Mouse (Mus musculus): Measurements from ENCODE around the gene Kcnj10. TPM values are rescaled to one million over a fixed set of nuclear protein-coding genes. Genes with fewer than 3 reads are reported as not detected.
A peak's percentile ranks its signal among the peaks of the same experiment; 100 is the strongest.

Kcnj10 gene
- polyA plus RNA-seq, 1 experiment from 2014 or later: 0.73 TPM

DNA sequence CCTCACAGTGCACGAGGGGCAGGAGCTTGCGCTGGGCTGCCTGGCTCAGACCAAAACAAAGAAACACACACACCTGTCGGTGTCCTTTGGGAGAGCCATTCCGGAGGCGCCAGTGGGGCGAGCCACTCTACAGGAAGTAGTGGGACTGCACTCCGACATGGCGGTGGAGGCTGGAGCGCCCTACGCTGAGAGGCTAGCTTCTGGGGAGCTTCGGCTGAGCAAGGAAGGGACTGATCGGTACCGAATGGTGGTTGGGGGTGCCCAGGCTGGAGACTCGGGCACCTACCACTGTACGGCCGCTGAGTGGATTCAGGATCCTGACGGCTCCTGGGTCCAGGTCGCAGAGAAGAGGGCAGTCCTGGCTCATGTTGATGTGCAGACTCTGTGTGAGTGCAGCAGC lies 23.6 kb upstream of the Kcnj10 start:
- H3K9ac ChIP-seq (ENCODE audit: low read depth, low read length): no peak overlapping the region
- peaks cover 14% of the 10 kb centered on the region for H3K4me1 ChIP-seq (replicated peaks; ENCODE audit: control insufficient read depth, insufficient read depth, low read length)
- H3K4me3 ChIP-seq (ENCODE audit: low read depth, low read length): no peak overlapping the region
- no peaks in the 10 kb centered on the region for H3K36me3 ChIP-seq (ENCODE audit: control insufficient read depth, insufficient read depth, low read length)
- H3K27ac ChIP-seq (ENCODE audit: low read depth, low read length): peak overlapping the region; percentile 7; the same call in 1 of the 2 replicates
- WGBS: 59% methylated on average over 18 of the region's 18 CpGs
- H3K4me2 ChIP-seq (replicated peaks; ENCODE audit: low read depth, low read length): no peak overlapping the region
- ATAC-seq (ENCODE audit: low FRiP score) (no peak), DNase-seq (ENCODE audit: low spot score) (no peak)
- H3K9me3 ChIP-seq (ENCODE audit: control insufficient read depth, low read length): no peaks in the 10 kb centered on the region
- no peaks in the 10 kb centered on the region for H3K27me3 ChIP-seq (ENCODE audit: control insufficient read depth, insufficient read depth, low read length)

DNA sequence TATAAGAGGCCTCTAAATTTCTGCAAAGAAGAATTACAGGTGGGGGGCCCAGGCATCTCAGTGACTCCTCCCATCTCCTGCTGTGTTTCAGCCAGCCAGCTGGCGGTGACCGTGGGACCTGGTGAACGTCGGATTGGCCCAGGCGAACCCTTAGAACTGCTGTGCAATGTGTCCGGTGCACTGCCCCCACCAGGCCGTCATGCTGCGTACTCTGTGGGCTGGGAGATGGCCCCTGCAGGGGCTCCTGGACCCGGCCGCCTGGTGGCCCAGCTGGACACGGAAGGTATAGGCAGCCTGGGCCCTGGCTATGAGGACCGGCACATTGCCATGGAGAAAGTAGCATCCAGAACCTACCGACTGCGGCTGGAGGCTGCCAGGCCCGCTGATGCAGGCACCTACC lies 23.1 kb upstream of the Kcnj10 start:
- WGBS: 60% methylated on average over 15 of the region's 15 CpGs
- Histone ChIP-seq H3K4me2 (replicated peaks; ENCODE audit: low read depth, low read length) (no peak overlapping the region), H3K27me3 (ENCODE audit: control insufficient read depth, insufficient read depth, low read length) (no peaks in the 10 kb centered on the region), H3K36me3 (ENCODE audit: control insufficient read depth, insufficient read depth, low read length) (no peaks in the 10 kb centered on the region), H3K27ac (ENCODE audit: low read depth, low read length) (0 out of 2 replicates have a peak overlapping the region, but pooled peaks have one; percentile 7), H3K4me3 (ENCODE audit: low read depth, low read length) (no peak overlapping the region), H3K9ac (ENCODE audit: low read depth, low read length) (no peak overlapping the region), H3K9me3 (ENCODE audit: control insufficient read depth, low read length) (no peaks in the 10 kb centered on the region), H3K4me1 (replicated peaks; ENCODE audit: control insufficient read depth, insufficient read depth, low read length) (peaks cover 14% of the 10 kb centered on the region)
- DNase-seq (ENCODE audit: low spot score) (no peak), ATAC-seq (ENCODE audit: low FRiP score) (no peak)

DNA sequence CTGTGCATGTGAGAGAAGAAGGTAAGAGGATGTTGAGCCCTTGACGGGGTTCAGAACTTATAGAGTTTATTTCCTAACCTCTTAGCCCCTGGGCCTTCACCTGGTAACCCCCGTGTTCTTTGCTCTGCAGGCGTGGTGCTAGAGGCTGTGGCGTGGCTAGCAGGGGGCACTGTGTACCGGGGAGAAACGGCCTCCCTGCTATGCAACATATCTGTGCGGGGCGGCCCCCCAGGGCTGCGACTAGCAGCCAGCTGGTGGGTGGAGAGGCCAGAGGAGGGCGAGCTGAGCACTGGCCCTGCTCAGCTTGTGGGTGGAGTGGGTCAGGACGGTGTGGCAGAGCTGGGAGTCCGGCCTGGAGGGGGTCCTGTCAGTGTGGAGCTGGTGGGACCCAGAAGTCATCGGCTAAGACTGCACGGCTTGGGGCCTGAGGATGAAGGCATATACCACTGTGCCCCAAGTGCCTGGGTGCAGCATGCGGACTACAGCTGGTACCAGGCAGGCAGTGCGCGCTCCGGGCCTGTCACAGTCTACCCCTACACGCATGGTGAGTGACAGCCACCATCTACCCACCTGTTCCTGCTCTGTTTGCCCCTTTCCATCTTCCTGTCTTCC lies 22.5 kb upstream of the Kcnj10 start:
- Histone ChIP-seq H3K9me3 (ENCODE audit: control insufficient read depth, low read length) (no peaks in the 10 kb centered on the region), H3K27me3 (ENCODE audit: control insufficient read depth, insufficient read depth, low read length) (no peaks in the 10 kb centered on the region), H3K9ac (ENCODE audit: low read depth, low read length) (no peak overlapping the region), H3K36me3 (ENCODE audit: control insufficient read depth, insufficient read depth, low read length) (no peaks in the 10 kb centered on the region), H3K27ac (ENCODE audit: low read depth, low read length) (peak overlapping the region; percentile 75; the same call in 1 of the 2 replicates), H3K4me1 (replicated peaks; ENCODE audit: control insufficient read depth, insufficient read depth, low read length) (peaks cover 16% of the 10 kb centered on the region), H3K4me3 (ENCODE audit: low read depth, low read length) (no peak overlapping the region), H3K4me2 (replicated peaks; ENCODE audit: low read depth, low read length) (no peak overlapping the region)
- DNase-seq (ENCODE audit: low spot score) (peak; percentile 1), ATAC-seq (ENCODE audit: low FRiP score) (no peak)
- 78% methylated on average over 19 of the region's 19 CpGs for WGBS

DNA sequence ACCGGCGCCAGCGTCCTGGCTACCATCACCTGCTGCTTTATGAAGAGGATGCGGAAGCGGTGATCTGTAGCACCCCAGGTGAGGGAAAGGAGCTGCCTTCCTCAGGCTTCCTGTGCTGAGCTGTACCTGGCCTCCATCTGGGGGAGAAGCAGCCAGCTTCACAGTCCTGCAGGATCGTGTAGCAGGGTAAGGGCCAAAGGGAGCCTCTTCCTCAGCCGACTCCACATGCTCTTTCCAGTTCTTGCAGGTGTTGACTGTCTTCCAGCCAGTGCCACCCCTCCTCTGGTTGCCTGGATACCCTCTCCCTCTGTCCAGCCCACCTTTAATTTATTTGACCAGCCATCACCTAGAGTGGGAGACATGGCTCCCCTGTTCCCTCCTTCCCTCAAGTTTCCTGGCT lies 21.7 kb upstream of the Kcnj10 start:
- no peaks in the 10 kb centered on the region for H3K36me3 ChIP-seq (ENCODE audit: control insufficient read depth, insufficient read depth, low read length)
- peak overlapping the region; percentile 75 for H3K27ac ChIP-seq (ENCODE audit: low read depth, low read length)
- H3K27me3 ChIP-seq (ENCODE audit: control insufficient read depth, insufficient read depth, low read length): no peaks in the 10 kb centered on the region
- WGBS: 86% methylated on average over 7 of the region's 7 CpGs
- H3K9me3 ChIP-seq (ENCODE audit: control insufficient read depth, low read length): no peaks in the 10 kb centered on the region
- peaks cover 16% of the 10 kb centered on the region for H3K4me1 ChIP-seq (replicated peaks; ENCODE audit: control insufficient read depth, insufficient read depth, low read length)
- DNase-seq (ENCODE audit: low spot score) (no peak), ATAC-seq (ENCODE audit: low FRiP score) (no peak)
- no peak overlapping the region for H3K4me3 ChIP-seq (ENCODE audit: low read depth, low read length)
- H3K9ac ChIP-seq (ENCODE audit: low read depth, low read length): no peak overlapping the region
- no peak overlapping the region for H3K4me2 ChIP-seq (replicated peaks; ENCODE audit: low read depth, low read length)

DNA sequence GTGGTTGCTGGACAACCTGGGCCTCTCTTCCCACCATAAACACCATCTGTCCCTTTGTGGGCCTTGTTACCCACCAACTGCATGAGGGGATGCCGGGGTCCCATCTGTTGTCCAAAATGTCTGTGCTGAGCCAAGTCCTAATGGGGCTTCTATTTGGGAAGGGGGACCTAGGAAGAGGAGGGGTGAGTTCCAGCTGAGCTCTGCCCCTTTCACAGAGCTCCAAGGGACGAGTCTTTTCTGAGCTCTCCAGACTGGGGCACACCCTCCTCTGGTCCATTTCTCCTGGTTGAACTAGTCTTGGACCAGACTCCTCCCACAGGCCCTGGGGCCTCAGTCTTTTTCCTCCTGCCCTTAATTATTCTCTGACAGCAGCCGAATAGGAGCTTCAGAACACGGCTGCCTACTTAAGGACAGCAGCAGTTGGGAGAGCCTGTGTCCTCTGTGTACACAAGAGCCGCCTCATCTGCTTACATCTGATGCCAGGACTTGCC lies 21.0 kb upstream of the Kcnj10 start:
- ATAC-seq (ENCODE audit: low FRiP score) (peak; percentile 61), DNase-seq (ENCODE audit: low spot score) (peak; percentile 53)
- no peak overlapping the region for H3K4me2 ChIP-seq (replicated peaks; ENCODE audit: low read depth, low read length)
- peaks cover 1% of the 10 kb centered on the region; the same call in 1 of the 2 replicates for H3K27me3 ChIP-seq (ENCODE audit: control insufficient read depth, insufficient read depth, low read length)
- no peaks in the 10 kb centered on the region for H3K9me3 ChIP-seq (ENCODE audit: control insufficient read depth, low read length)
- H3K27ac ChIP-seq (ENCODE audit: low read depth, low read length): peak overlapping the region; percentile 75
- H3K4me3 ChIP-seq (ENCODE audit: low read depth, low read length): no peak overlapping the region
- WGBS: 35% methylated on average over 5 of the region's 5 CpGs
- H3K36me3 ChIP-seq (ENCODE audit: control insufficient read depth, insufficient read depth, low read length): no peaks in the 10 kb centered on the region
- H3K4me1 ChIP-seq (replicated peaks; ENCODE audit: control insufficient read depth, insufficient read depth, low read length): peaks cover 16% of the 10 kb centered on the region
- no peak overlapping the region for H3K9ac ChIP-seq (ENCODE audit: low read depth, low read length)

DNA sequence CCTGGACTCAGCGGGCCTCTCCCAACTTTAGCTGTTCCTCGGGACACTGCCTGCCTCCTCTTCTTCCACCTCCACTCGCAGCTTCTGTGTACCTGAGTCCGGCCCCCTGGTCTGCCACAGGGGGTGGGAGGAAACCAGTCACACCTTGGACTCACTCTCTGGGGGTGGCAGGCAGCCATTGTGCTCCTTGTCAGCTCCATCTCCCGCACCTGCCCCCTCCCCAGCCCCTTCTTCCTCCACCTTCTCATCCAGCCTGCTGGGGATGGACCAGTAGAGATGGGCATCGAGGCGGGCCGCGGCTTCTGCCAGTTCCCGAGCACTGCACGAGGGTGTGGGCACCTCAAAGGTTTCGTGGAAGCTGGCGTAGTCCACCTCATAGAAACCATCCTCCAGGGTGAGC lies 18.3 kb upstream of the Kcnj10 start:
- H3K27me3 ChIP-seq (ENCODE audit: control insufficient read depth, insufficient read depth, low read length): peaks cover 26% of the 10 kb centered on the region
- ATAC-seq (ENCODE audit: low FRiP score) (no peak), DNase-seq (ENCODE audit: low spot score) (no peak)
- H3K4me2 ChIP-seq (replicated peaks; ENCODE audit: low read depth, low read length): no peak overlapping the region
- H3K9ac ChIP-seq (ENCODE audit: low read depth, low read length): no peak overlapping the region
- H3K9me3 ChIP-seq (ENCODE audit: control insufficient read depth, low read length): no peaks in the 10 kb centered on the region
- H3K4me3 ChIP-seq (ENCODE audit: low read depth, low read length): no peak overlapping the region
- no peak overlapping the region for H3K27ac ChIP-seq (ENCODE audit: low read depth, low read length)
- 60% methylated on average over 13 of the region's 13 CpGs for WGBS
- no peaks in the 10 kb centered on the region for H3K36me3 ChIP-seq (ENCODE audit: control insufficient read depth, insufficient read depth, low read length)
- H3K4me1 ChIP-seq (replicated peaks; ENCODE audit: control insufficient read depth, insufficient read depth, low read length): peaks cover 8% of the 10 kb centered on the region

DNA sequence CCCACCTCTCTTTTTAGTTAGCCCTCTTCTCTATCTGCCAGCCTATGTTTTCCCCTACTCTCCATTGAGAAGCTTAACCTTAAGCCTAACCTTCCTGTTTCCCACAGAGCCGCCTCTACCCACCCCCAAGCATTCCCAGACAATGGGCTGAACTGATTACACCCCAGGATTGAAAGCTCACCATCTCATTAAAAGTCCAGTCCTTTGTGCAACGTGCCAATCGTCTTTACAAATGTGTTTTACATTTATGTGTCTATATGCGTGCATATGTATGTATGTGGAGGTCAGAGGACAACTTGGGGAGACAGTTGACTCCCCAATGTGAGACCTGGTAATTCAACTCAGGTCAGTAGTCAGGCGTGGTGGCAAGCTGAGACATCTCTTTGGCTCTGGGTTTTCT lies 17.7 kb upstream of the Kcnj10 start:
- WGBS: 19% methylated on average over 5 of the region's 5 CpGs
- peaks cover 27% of the 10 kb centered on the region for H3K27me3 ChIP-seq (ENCODE audit: control insufficient read depth, insufficient read depth, low read length)
- H3K4me2 ChIP-seq (replicated peaks; ENCODE audit: low read depth, low read length): no peak overlapping the region
- H3K4me1 ChIP-seq (replicated peaks; ENCODE audit: control insufficient read depth, insufficient read depth, low read length): peaks cover 7% of the 10 kb centered on the region
- DNase-seq (ENCODE audit: low spot score) (no peak), ATAC-seq (ENCODE audit: low FRiP score) (no peak)
- no peaks in the 10 kb centered on the region for H3K9me3 ChIP-seq (ENCODE audit: control insufficient read depth, low read length)
- no peak overlapping the region for H3K9ac ChIP-seq (ENCODE audit: low read depth, low read length)
- H3K27ac ChIP-seq (ENCODE audit: low read depth, low read length): peak overlapping the region; percentile 13; the same call in 1 of the 2 replicates
- no peak overlapping the region for H3K4me3 ChIP-seq (ENCODE audit: low read depth, low read length)
- no peaks in the 10 kb centered on the region for H3K36me3 ChIP-seq (ENCODE audit: control insufficient read depth, insufficient read depth, low read length)

DNA sequence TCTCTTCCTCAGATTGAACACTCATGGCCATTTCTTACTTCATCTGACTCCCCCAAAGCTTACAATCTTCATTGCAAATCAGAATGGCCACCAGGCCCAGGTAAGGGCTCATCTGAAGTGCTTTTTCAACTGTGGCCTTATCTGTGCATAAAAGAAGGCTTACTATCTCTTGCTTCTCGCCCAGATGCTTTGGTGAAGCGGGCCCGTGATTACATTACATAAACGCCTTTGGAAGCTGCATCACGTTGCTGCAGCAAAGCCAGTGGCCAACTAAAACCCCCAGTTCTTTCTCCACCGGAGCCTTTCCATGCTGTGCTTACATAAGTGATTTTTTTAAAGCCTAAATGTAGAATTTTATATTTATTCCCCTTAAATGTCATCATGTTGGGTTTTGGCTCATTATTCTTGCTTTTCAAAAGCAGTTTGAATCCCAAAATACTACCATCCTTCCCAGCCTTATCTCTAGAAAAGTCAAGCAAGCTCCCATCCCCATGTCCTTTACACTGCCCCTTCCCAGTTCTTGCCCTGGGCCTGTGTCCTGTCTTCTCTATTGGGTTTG lies 17.1 kb upstream of the Kcnj10 start:
- WGBS: 63% methylated on average over 6 of the region's 6 CpGs
- Histone ChIP-seq H3K9me3 (ENCODE audit: control insufficient read depth, low read length) (no peaks in the 10 kb centered on the region), H3K4me3 (ENCODE audit: low read depth, low read length) (no peak overlapping the region), H3K36me3 (ENCODE audit: control insufficient read depth, insufficient read depth, low read length) (no peaks in the 10 kb centered on the region), H3K27me3 (ENCODE audit: control insufficient read depth, insufficient read depth, low read length) (peaks cover 29% of the 10 kb centered on the region), H3K4me1 (replicated peaks; ENCODE audit: control insufficient read depth, insufficient read depth, low read length) (peaks cover 2% of the 10 kb centered on the region), H3K9ac (ENCODE audit: low read depth, low read length) (0 out of 2 replicates have a peak overlapping the region, but pooled peaks have one; percentile 15), H3K4me2 (replicated peaks; ENCODE audit: low read depth, low read length) (no peak overlapping the region), H3K27ac (ENCODE audit: low read depth, low read length) (peak overlapping the region; percentile 13; the same call in 1 of the 2 replicates)
- DNase-seq (ENCODE audit: low spot score) (no peak), ATAC-seq (ENCODE audit: low FRiP score) (no peak)

DNA sequence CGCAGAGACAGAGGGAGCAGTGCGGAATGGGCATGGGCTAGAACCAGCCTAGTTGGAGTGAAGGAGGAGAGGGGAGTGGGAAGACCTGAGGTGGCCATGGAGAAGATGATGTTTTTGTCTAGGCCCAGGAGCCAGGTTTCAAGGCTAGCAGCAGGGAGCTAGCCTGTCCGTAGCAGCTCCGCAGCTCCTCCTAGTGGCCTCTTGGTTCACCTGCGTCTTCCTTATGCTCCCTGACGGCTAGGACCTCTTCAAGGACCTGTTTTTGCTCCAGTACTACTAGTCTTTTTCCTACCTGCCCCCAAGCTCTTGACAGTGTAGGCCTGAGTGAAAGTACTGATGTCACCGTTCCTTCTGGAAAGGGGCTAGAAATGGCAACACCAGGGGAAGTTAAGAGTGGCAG lies 16.3 kb upstream of the Kcnj10 start:
- peaks cover 29% of the 10 kb centered on the region for H3K27me3 ChIP-seq (ENCODE audit: control insufficient read depth, insufficient read depth, low read length)
- WGBS: 9% methylated on average over 7 of the region's 7 CpGs
- H3K4me2 ChIP-seq (replicated peaks; ENCODE audit: low read depth, low read length): no peak overlapping the region
- ATAC-seq (ENCODE audit: low FRiP score): peak; percentile 13; the same call in 1 of the 2 replicates
- peaks cover 9% of the 10 kb centered on the region for H3K4me1 ChIP-seq (replicated peaks; ENCODE audit: control insufficient read depth, insufficient read depth, low read length)
- no peak overlapping the region for H3K27ac ChIP-seq (ENCODE audit: low read depth, low read length)
- no peak overlapping the region for H3K4me3 ChIP-seq (ENCODE audit: low read depth, low read length)
- H3K9me3 ChIP-seq (ENCODE audit: control insufficient read depth, low read length): no peaks in the 10 kb centered on the region
- DNase-seq (ENCODE audit: low spot score): peak; percentile 92
- H3K36me3 ChIP-seq (ENCODE audit: control insufficient read depth, insufficient read depth, low read length): no peaks in the 10 kb centered on the region
- no peak overlapping the region for H3K9ac ChIP-seq (ENCODE audit: low read depth, low read length)

Measured in hindbrain, embryonic 11.5 days (tissue).